Mouse (Mus musculus): ENCODE measurements around the gene Asic2. TPM values are rescaled to one million over a fixed set of nuclear protein-coding genes. Genes with fewer than 3 reads are reported as not detected.
A peak's percentile ranks its signal among the peaks of the same experiment; 100 is the strongest.

Gene Asic2
- total and polyA plus RNA-seq, 2 experiments from 2014 or later, result 19.2 to 57.3 TPM

DNA sequence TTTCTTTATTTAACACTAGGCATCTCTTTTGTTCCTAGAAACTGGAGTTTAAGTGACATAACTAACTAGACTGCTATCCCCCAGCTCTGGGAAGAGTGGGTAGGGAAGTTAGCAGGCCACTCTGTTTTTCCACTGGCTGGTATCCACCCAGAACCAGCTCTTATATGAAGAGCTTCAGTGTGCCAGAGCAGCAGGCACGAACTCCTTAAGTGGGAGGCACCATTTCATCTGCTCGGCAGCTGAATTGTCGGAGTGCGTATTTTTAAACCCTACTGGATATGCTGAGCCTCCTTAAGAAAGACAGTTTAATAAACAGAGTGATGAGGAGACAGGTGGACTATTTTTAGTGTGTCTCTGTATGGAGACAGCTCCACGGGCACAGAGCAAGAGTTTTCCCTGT is 475.9 kb downstream of the Asic2 start:
- H3K4me2 ChIP-seq (ENCODE audit: low read depth, low read length), result no peak overlapping the region
- ATAC-seq, result no peak
- DNase-seq (ENCODE audit: low spot score), result no peak

GRCm38 (mm10) chr11:81489144-81489735 is 479.0 kb downstream of the Asic2 start:
- no peak for DNase-seq (ENCODE audit: low spot score)

More for the DNA sequence above, 475.9 kb downstream of the Asic2 start:
- Histone ChIP-seq H3K27me3 (ENCODE audit: insufficient read depth, low read length) (no peaks in the 10 kb centered on the region), H3K36me3 (ENCODE audit: insufficient read depth, low read length) (no peaks in the 10 kb centered on the region), H3K4me3 (ENCODE audit: low read length) (no peak overlapping the region), H3K9ac (replicated peaks; ENCODE audit: low read length) (no peak overlapping the region), H3K9me3 (ENCODE audit: low read length) (no peaks in the 10 kb centered on the region), H3K4me1 (ENCODE audit: insufficient read depth, low read length) (no peaks in the 10 kb centered on the region), H3K27ac (no peak overlapping the region)
- TF ChIP-seq CTCF (IDR thresholded peaks at IDR 0.05; ENCODE audit: low read depth), result no peak
- WGBS, result 70% methylated on average over 5 of the region's 5 CpGs

GRCm38 (mm10) chr11:81488681-81489080 is 479.6 kb downstream of the Asic2 start:
- no peaks in the 10 kb centered on the region for H3K27me3 ChIP-seq (ENCODE audit: insufficient read depth, low read length)
- H3K4me1 ChIP-seq (ENCODE audit: insufficient read depth, low read length), result no peaks in the 10 kb centered on the region
- H3K9me3 ChIP-seq (ENCODE audit: low read length), result no peaks in the 10 kb centered on the region
- ATAC-seq (no peak), DNase-seq (ENCODE audit: low spot score) (no peak)
- no peaks in the 10 kb centered on the region for H3K36me3 ChIP-seq (ENCODE audit: insufficient read depth, low read length)
- TF ChIP-seq CTCF (IDR thresholded peaks at IDR 0.05; ENCODE audit: low read depth), result no peak
- WGBS, result 79% methylated on average over 5 of the region's 5 CpGs
- H3K9ac ChIP-seq (replicated peaks; ENCODE audit: low read length), result no peak overlapping the region
- H3K27ac ChIP-seq, result no peak overlapping the region
- H3K4me3 ChIP-seq (ENCODE audit: low read length), result no peak overlapping the region
- no peak overlapping the region for H3K4me2 ChIP-seq (ENCODE audit: low read depth, low read length)

More at GRCm38 (mm10) chr11:81489144-81489735, 479.0 kb downstream of the Asic2 start:
- WGBS, result 71% methylated on average over 1 of the region's 1 CpGs
- H3K27ac ChIP-seq, result no peak overlapping the region
- ATAC-seq, result no peak
- no peaks in the 10 kb centered on the region for H3K27me3 ChIP-seq (ENCODE audit: insufficient read depth, low read length)
- no peaks in the 10 kb centered on the region for H3K4me1 ChIP-seq (ENCODE audit: insufficient read depth, low read length)
- no peak for TF ChIP-seq CTCF (IDR thresholded peaks at IDR 0.05; ENCODE audit: low read depth)
- H3K4me2 ChIP-seq (ENCODE audit: low read depth, low read length), result no peak overlapping the region
- H3K9ac ChIP-seq (replicated peaks; ENCODE audit: low read length), result no peak overlapping the region
- H3K9me3 ChIP-seq (ENCODE audit: low read length), result no peaks in the 10 kb centered on the region
- no peak overlapping the region for H3K4me3 ChIP-seq (ENCODE audit: low read length)
- no peaks in the 10 kb centered on the region for H3K36me3 ChIP-seq (ENCODE audit: insufficient read depth, low read length)

DNA sequence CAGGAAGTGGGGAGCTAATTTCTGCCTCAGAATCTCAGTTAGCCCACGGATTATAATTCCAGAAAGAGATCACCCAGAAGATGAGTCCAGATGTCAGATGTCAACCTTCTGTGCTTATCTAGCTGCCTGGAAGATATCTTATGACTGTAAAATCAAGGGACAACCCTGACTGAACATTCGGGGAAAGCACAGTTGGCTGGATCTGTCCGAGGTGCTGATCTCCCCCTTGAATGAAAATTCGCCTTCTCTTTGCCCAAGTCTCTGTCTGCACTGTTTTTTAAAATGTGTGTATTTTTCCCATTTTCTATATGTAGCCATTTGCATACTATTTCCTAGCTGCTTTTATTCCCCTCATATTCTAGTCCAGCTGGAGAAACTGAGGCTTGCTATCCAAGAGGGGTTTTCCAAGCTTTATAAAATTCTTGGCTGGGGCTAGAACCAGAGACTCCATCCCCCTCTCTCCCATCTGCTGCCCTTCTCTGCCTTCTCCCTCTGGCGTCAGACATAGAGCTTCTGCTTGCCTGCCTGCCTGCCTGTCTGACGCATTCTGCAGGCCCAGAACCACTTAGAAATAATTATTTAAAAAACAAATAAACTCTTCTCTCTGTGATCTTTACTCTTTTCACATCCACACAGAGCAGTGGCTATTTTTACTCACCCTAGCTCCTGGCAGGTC is 481.9 kb downstream of the Asic2 start:
- ATAC-seq, result no peak
- 25% methylated on average over 6 of the region's 6 CpGs for WGBS

DNA sequence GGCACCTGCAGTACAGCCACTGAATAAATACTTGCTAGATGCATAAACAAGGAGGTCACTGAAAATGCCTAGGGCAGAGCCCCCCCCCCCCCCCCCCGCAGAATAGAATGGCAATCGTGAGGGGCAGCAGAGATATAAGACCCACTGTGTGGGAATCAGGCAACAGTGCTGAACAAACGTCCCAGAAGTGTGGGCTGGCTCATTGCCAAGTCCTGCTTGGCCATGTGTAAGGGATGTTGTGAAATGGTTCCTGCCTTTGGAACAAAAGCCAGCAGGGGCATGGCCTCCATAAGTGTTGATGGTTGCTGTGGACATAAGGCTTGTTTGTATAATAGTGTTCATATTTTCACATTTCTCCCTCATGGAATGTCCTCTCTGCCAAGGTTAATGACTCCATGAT is 487.1 kb downstream of the Asic2 start:
- Histone ChIP-seq H3K4me2 (ENCODE audit: low read depth, low read length) (no peak overlapping the region), H3K9ac (replicated peaks; ENCODE audit: low read length) (no peak overlapping the region), H3K4me3 (ENCODE audit: low read length) (no peak overlapping the region), H3K36me3 (ENCODE audit: insufficient read depth, low read length) (no peaks in the 10 kb centered on the region), H3K27ac (no peak overlapping the region), H3K9me3 (ENCODE audit: low read length) (no peaks in the 10 kb centered on the region), H3K4me1 (ENCODE audit: insufficient read depth, low read length) (no peaks in the 10 kb centered on the region), H3K27me3 (ENCODE audit: insufficient read depth, low read length) (no peaks in the 10 kb centered on the region)
- TF ChIP-seq CTCF (IDR thresholded peaks at IDR 0.05; ENCODE audit: low read depth), result no peak
- no peak for ATAC-seq
- WGBS, result 38% methylated on average over 3 of the region's 3 CpGs
- DNase-seq (ENCODE audit: low spot score), result no peak

More for the DNA sequence above, 481.9 kb downstream of the Asic2 start:
- Histone ChIP-seq H3K27ac (no peak overlapping the region), H3K9me3 (ENCODE audit: low read length) (no peaks in the 10 kb centered on the region), H3K4me3 (ENCODE audit: low read length) (no peak overlapping the region), H3K36me3 (ENCODE audit: insufficient read depth, low read length) (no peaks in the 10 kb centered on the region), H3K27me3 (ENCODE audit: insufficient read depth, low read length) (no peaks in the 10 kb centered on the region), H3K4me2 (ENCODE audit: low read depth, low read length) (no peak overlapping the region), H3K4me1 (ENCODE audit: insufficient read depth, low read length) (no peaks in the 10 kb centered on the region), H3K9ac (replicated peaks; ENCODE audit: low read length) (no peak overlapping the region)
- DNase-seq (ENCODE audit: low spot score), result no peak
- no peak for TF ChIP-seq CTCF (IDR thresholded peaks at IDR 0.05; ENCODE audit: low read depth)

DNA sequence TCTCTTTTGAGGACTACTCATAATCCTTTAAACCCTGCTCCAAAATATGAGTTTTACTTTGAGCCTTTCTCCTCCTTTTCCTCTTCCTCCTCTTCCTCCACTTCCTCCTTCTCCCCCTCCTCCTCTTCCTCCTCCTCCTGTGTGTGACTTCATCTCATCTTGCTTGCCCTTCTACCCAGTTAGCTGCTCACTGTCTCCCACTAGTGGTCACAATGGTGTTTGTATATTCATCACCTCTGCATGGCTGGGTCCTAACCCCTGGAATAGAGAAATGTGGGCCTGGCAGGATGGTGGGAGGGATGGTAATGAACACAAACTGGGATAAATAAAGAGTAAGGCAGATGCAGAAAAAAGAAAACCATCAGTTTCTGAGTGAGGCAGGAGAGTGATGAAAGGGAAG is 492.0 kb downstream of the Asic2 start:
- no peaks in the 10 kb centered on the region for H3K36me3 ChIP-seq (ENCODE audit: insufficient read depth, low read length)
- ATAC-seq, result no peak
- no peaks in the 10 kb centered on the region for H3K9me3 ChIP-seq (ENCODE audit: low read length)
- H3K4me2 ChIP-seq (ENCODE audit: low read depth, low read length), result no peak overlapping the region
- DNase-seq (ENCODE audit: low spot score), result no peak
- H3K9ac ChIP-seq (replicated peaks; ENCODE audit: low read length), result no peak overlapping the region
- no peaks in the 10 kb centered on the region for H3K4me1 ChIP-seq (ENCODE audit: insufficient read depth, low read length)
- no peaks in the 10 kb centered on the region for H3K27me3 ChIP-seq (ENCODE audit: insufficient read depth, low read length)
- TF ChIP-seq CTCF (IDR thresholded peaks at IDR 0.05; ENCODE audit: low read depth), result peak; percentile 60
- H3K27ac ChIP-seq, result no peak overlapping the region
- no peak overlapping the region for H3K4me3 ChIP-seq (ENCODE audit: low read length)

- TF ChIP-seq CTCF (IDR thresholded peaks at IDR 0.05; ENCODE audit: low read depth), result no peak
- DNase-seq (ENCODE audit: low spot score), result no peak
- 65% methylated on average over 2 of the region's 2 CpGs for WGBS
- no peaks in the 10 kb centered on the region for H3K9me3 ChIP-seq (ENCODE audit: low read length)
- no peaks in the 10 kb centered on the region for H3K27me3 ChIP-seq (ENCODE audit: insufficient read depth, low read length)
- H3K4me2 ChIP-seq (ENCODE audit: low read depth, low read length), result no peak overlapping the region
- no peak overlapping the region for H3K27ac ChIP-seq
- no peaks in the 10 kb centered on the region for H3K36me3 ChIP-seq (ENCODE audit: insufficient read depth, low read length)
- no peaks in the 10 kb centered on the region for H3K4me1 ChIP-seq (ENCODE audit: insufficient read depth, low read length)
- no peak overlapping the region for H3K9ac ChIP-seq (replicated peaks; ENCODE audit: low read length)
- H3K4me3 ChIP-seq (ENCODE audit: low read length), result no peak overlapping the region
- no peak for ATAC-seq
These were observed 494.1 kb downstream of the Asic2 start for GRCm38 (mm10) chr11:81474121-81474520.

All from hindbrain, postnatal 0 days (tissue).